Mouse (Mus musculus) ES-Bruce4 (cell line): ENCODE results near the gene Lrrc71. TPM values are rescaled to one million over a fixed set of nuclear protein-coding genes. Genes with fewer than 3 reads are reported as not detected.

Experiments used
- H3K27ac ChIP-seq: 2 replicates; pipeline ENCODE4 v1.5.1; 2012; ENCODE audit warnings: low read length, inconsistent platforms; ENCODE audit not compliant: insufficient read depth
- H3K27me3 ChIP-seq: 2 replicates; pipeline ENCODE4 v1.6.1; 2012; ENCODE audit warnings: mild to moderate bottlenecking, low read length, inconsistent platforms; ENCODE audit not compliant: control insufficient read depth, poor library complexity, insufficient read depth, severe bottlenecking
- H3K36me3 ChIP-seq: 2 replicates; pipeline ENCODE4 v1.6.1; 2012; ENCODE audit warnings: inconsistent platforms, mild to moderate bottlenecking, low read length, moderate library complexity; ENCODE audit not compliant: control insufficient read depth, poor library complexity, insufficient read depth, severe bottlenecking
- H3K4me1 ChIP-seq: one replicate; pipeline ENCODE4 v1.8.1; 2011; ENCODE audit warnings: low read length; ENCODE audit not compliant: control insufficient read depth, insufficient read depth
- H3K4me3 ChIP-seq: 2 replicates; pipeline ENCODE4 v1.5.1; 2011; ENCODE audit warnings: low read depth, mild to moderate bottlenecking, low read length
- H3K9ac ChIP-seq: 2 replicates; pipeline ENCODE4 v1.6.1; 2012; ENCODE audit warnings: low read depth, mild to moderate bottlenecking, inconsistent platforms; ENCODE audit not compliant: poor library complexity, severe bottlenecking
- H3K9me3 ChIP-seq: replicated peaks from 2 replicates; pipeline ENCODE4 v1.6.1; 2012; ENCODE audit warnings: mild to moderate bottlenecking, low read length, inconsistent platforms; ENCODE audit not compliant: control insufficient read depth, poor library complexity, insufficient read depth, severe bottlenecking
- CTCF ChIP-seq: IDR thresholded peaks from one replicate; pipeline ENCODE4 v1.8.1; 2011; ENCODE audit warnings: low read depth, low read length
- EP300 ChIP-seq: IDR thresholded peaks from 2 replicates; pipeline ENCODE4 v1.6.1; 2011; ENCODE audit warnings: low read depth, low read length; ENCODE audit not compliant: insufficient read depth
- POLR2A ChIP-seq: IDR thresholded peaks from one replicate; pipeline ENCODE4 v1.8.1; 2011; ENCODE audit warnings: low read length; ENCODE audit not compliant: insufficient read depth
- polyA plus RNA-seq: library from polyadenylated mRNA; stranded (reverse); fragments of >200 nt; gene quantifications from 2 replicates; pipeline ENCODE4 v1.2.4, GENCODE M21; 2011; ENCODE audit warnings: low read depth; ENCODE audit not compliant: missing spikeins, insufficient read depth, insufficient read length

The Lrrc71 gene
- polyA plus RNA-seq, 1 experiment = not detected

DNA sequence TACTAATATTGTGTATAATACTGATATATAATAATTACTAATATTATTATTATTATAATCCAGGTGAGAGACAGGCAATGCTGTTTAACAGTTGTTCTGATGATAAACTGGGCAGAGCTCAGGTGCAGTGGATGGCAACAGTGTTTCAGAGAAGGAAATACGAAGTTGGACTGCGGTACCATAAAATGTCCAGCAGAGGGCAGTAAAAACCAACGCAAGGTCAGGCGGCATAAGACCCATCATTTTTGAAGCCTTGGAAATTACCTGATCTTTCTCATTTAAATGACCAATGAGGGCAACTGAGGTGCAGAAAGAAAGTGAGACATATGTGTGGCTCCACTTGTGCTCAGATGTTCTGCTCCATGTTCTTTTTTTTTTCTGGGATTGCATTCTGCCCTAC lies 21.9 kb upstream of the Lrrc71 start:
- Histone ChIP-seq H3K9ac (no peak overlapping the region), H3K4me3 (no peak overlapping the region), H3K36me3 (no peaks in the 10 kb centered on the region), H3K9me3 (no peaks in the 10 kb centered on the region), H3K4me1 (no peaks in the 10 kb centered on the region), H3K27me3 (peaks cover 1% of the 10 kb centered on the region), H3K27ac (no peak overlapping the region)
- TF ChIP-seq POLR2A (no peak), EP300 (no peak), CTCF (peak; percentile 39)

GRCm38 (mm10) chr3:87769506-87769905 lies 21.1 kb upstream of the Lrrc71 start:
- Histone ChIP-seq H3K36me3 (no peaks in the 10 kb centered on the region), H3K27me3 (peaks cover 1% of the 10 kb centered on the region), H3K4me3 (no peak overlapping the region), H3K9me3 (no peaks in the 10 kb centered on the region), H3K4me1 (no peaks in the 10 kb centered on the region), H3K27ac (no peak overlapping the region), H3K9ac (no peak overlapping the region)
- TF ChIP-seq POLR2A (no peak), EP300 (no peak), CTCF (no peak)

DNA sequence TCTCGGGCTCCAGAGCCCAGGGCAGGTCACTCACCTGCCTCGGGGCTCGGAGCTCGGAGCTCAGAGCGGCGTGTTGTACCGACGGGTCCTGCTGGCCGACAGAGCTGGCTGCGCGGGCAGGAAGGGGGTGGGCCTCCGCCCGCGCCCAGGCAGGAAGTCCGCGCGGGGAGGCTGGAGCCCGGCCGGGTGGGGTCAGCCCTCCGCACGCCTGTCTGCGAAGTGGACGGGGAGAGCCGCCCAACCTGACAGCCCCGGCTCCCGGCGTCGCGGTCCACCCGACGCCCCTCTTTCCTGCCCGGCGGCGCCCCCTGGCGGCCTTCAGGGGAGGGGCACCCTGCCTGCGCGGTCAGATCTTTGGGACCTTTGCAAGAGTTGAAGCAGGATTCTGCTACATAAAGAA lies 20.4 kb upstream of the Lrrc71 start:
- H3K9me3 ChIP-seq = no peaks in the 10 kb centered on the region
- no peaks in the 10 kb centered on the region for H3K4me1 ChIP-seq
- H3K4me3 ChIP-seq = peak overlapping the region; percentile 47
- peaks cover 1% of the 10 kb centered on the region for H3K27me3 ChIP-seq
- no peaks in the 10 kb centered on the region for H3K36me3 ChIP-seq
- peak overlapping the region; percentile 52 for H3K9ac ChIP-seq
- TF ChIP-seq CTCF = peak; percentile 70
- TF ChIP-seq POLR2A = no peak
- H3K27ac ChIP-seq = no peak overlapping the region

DNA sequence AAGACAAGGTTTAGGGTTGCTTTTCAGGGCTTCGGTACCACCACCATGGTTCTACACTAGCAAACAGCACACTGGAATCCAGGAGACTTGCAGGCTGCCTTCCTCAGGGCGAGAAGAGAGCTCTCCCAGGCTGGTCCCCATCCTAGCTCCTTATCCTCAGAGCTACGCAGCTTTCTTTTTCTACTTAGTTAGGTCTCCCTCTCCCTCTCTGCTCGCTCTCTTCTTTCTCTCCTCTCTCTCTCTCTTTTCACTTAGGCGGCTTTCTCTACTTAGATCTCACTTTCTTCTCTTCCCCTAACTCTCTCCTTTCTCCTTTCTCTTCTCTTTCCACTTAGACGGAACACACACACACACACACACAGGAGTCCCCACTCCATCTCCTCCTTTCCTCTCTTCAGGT lies 20.0 kb upstream of the Lrrc71 start:
- Histone ChIP-seq H3K36me3 (no peaks in the 10 kb centered on the region), H3K4me3 (peak overlapping the region; percentile 47), H3K9ac (peak overlapping the region; percentile 52), H3K27ac (no peak overlapping the region), H3K27me3 (peaks cover 1% of the 10 kb centered on the region), H3K4me1 (no peaks in the 10 kb centered on the region), H3K9me3 (no peaks in the 10 kb centered on the region)
- TF ChIP-seq EP300 = no peak

DNA sequence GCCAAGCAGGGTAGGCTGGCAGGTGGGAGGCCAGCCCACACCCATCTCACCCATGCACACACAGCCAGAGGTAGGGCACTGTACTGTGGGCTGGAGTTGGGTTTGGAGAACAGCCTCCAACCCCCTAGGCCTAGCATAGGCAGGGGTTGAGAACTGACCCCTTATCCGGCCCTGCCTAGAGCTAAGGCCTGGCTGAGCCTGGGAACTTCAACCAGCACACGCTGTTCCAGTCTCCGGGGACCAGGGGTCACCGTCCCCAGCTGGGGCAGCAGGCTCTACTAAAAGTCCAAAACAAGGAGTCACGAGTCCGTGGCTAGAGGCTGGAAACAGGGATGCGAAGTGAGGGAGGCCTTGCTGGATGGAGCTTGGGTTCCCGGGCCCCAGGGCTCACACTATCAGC lies 19.3 kb upstream of the Lrrc71 start:
- Histone ChIP-seq H3K4me1 (no peaks in the 10 kb centered on the region), H3K9ac (no peak overlapping the region), H3K9me3 (no peaks in the 10 kb centered on the region), H3K4me3 (no peak overlapping the region), H3K36me3 (no peaks in the 10 kb centered on the region), H3K27me3 (peaks cover 1% of the 10 kb centered on the region), H3K27ac (no peak overlapping the region)
- TF ChIP-seq EP300 (no peak), POLR2A (no peak)

GRCm38 (mm10) chr3:87766284-87766667 lies 17.9 kb upstream of the Lrrc71 start:
- peaks cover 1% of the 10 kb centered on the region for H3K27me3 ChIP-seq
- no peaks in the 10 kb centered on the region for H3K9me3 ChIP-seq
- H3K9ac ChIP-seq = no peak overlapping the region
- TF ChIP-seq CTCF (no peak), EP300 (no peak), POLR2A (no peak)
- H3K36me3 ChIP-seq = no peaks in the 10 kb centered on the region
- H3K27ac ChIP-seq = no peak overlapping the region
- no peaks in the 10 kb centered on the region for H3K4me1 ChIP-seq
- no peak overlapping the region for H3K4me3 ChIP-seq
